Mouse (Mus musculus) inflammation-experienced regulatory T-cells (primary cell): ENCODE results near the gene Vmn1r175. TPM values are rescaled to one million over a fixed set of nuclear protein-coding genes. Genes with fewer than 3 reads are reported as not detected.

ENCODE experiments used
- polyA plus RNA-seq, 2 experiments: library from polyadenylated mRNA; unstranded; fragments of 100-300 nt; shearing (Covaris generic); gene quantifications; one replicate each; pipeline ENCODE4 v1.2.1; 2017

Vmn1r175 gene
- under 1 TPM in 1 of 2 experiments, not detected in 1; 0.17 TPM for polyA plus RNA-seq

GRCm38 (mm10) chr7:23810543-23810942, at the start of gene Vmn1r175:
TSS of gene Vmn1r175 (minus strand) at chr7:23810643.

GRCm38 (mm10) chr7:23837272-23837671, 26.8 kb upstream of the Vmn1r175 start, which contains the start of gene Vmn1r176:
TSS of gene Vmn1r176 (minus strand) at chr7:23837372.

Other genes starting within 250 kb of the Vmn1r175 start
- under 1 TPM in 1 of 2 experiments, not detected in 1; 0.83 TPM for gene Vmn1r169, start 235.1 kb downstream of the Vmn1r175 start, polyA plus RNA-seq
- gene Vmn1r170, start 204.5 kb downstream of the Vmn1r175 start, polyA plus RNA-seq: not detected
- gene Vmn1r171, start 179.9 kb downstream of the Vmn1r175 start, polyA plus RNA-seq: not detected
- not detected for gene Vmn1r172, start 152.3 kb downstream of the Vmn1r175 start, polyA plus RNA-seq
- gene Vmn1r173, start 109.9 kb downstream of the Vmn1r175 start, polyA plus RNA-seq: under 1 TPM; 0.05 to 0.51 TPM
- gene Vmn1r174, start 58.4 kb downstream of the Vmn1r175 start, polyA plus RNA-seq: under 1 TPM; 0.06 to 0.33 TPM
- gene Vmn1r176, start 26.7 kb upstream of the Vmn1r175 start, polyA plus RNA-seq: not detected
- gene Vmn1r177, start 55.8 kb upstream of the Vmn1r175 start, polyA plus RNA-seq: not detected
- gene Vmn1r178, start 81.4 kb upstream of the Vmn1r175 start, polyA plus RNA-seq: 1 to 10 TPM in 1 of 2 experiments, under 1 TPM in 1; 0.12 to 1.1 TPM
- gene Vmn1r179, start 116.3 kb upstream of the Vmn1r175 start, polyA plus RNA-seq: 1 to 10 TPM in 1 of 2 experiments, under 1 TPM in 1; 0.12 to 1.4 TPM
- gene Vmn1r180, start 140.0 kb upstream of the Vmn1r175 start, polyA plus RNA-seq: not detected
- gene Vmn1r181, start 164.0 kb upstream of the Vmn1r175 start, polyA plus RNA-seq: under 1 TPM; 0.10 to 0.12 TPM
- under 1 TPM in 1 of 2 experiments, not detected in 1; 0.08 TPM for gene V1rd19, start 191.0 kb upstream of the Vmn1r175 start, polyA plus RNA-seq
- gene Vmn1r183, start 242.6 kb upstream of the Vmn1r175 start, polyA plus RNA-seq: 1 to 10 TPM in 1 of 2 experiments, under 1 TPM in 1; 0.05 to 1.3 TPM